Mouse (Mus musculus): Measurements from ENCODE around the gene Hand1. TPM values are rescaled to one million over a fixed set of nuclear protein-coding genes. Genes with fewer than 3 reads are reported as not detected.
"Not testable (repeated sequence)": the region's sequence is repeated elsewhere in the genome, so short reads cannot be mapped to it uniquely, and the experiment has no call there.

Gene Hand1
- total RNA-seq, 2 experiments from 2014 or later, result not detected

DNA sequence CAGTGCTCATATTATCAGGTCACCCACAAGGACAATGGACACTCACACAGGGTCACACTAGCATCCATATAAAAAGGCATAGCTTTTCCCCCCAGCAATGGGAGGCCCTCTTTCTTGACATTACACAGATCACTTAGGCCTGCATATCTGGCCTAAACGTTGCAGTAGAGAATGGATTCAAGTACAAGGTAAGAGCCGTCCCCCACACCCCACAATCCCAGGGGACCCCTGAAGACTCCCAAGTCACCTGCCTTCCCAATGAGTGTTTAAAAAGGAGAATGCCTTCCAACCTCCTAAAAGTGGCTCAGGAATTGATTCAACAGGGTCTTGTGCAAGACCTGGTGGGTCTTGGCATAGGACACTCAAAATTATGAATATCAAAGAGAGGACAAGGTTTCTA lies 2.7 kb upstream of the Hand1 start:
- intact Hi-C loops (cut with DNase I), result no loop called here
- no peak for DNase-seq (ENCODE audit: low spot score in 2 of 2)

DNA sequence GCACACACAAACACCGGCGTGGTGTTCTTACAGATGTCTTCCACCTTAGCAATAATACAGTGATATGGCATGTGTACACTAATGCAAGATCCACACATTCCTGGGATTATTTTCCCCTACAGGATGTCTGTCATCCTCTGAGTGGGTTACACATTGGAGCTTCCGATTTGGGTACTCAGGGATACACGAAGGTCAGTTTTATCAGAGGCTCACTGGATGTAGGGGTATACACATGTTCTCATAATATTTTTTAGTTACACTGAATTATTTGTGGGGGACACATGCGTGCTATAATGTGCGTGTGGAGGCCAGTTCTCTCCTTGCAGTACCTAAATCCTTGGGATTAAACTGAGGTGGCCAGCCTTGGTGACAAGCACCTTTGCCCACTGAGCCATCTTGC lies 1.4 kb upstream of the Hand1 start:
- intact Hi-C loops (cut with DNase I), result no loop called here
- no peak for DNase-seq (ENCODE audit: low spot score in 2 of 2)

DNA sequence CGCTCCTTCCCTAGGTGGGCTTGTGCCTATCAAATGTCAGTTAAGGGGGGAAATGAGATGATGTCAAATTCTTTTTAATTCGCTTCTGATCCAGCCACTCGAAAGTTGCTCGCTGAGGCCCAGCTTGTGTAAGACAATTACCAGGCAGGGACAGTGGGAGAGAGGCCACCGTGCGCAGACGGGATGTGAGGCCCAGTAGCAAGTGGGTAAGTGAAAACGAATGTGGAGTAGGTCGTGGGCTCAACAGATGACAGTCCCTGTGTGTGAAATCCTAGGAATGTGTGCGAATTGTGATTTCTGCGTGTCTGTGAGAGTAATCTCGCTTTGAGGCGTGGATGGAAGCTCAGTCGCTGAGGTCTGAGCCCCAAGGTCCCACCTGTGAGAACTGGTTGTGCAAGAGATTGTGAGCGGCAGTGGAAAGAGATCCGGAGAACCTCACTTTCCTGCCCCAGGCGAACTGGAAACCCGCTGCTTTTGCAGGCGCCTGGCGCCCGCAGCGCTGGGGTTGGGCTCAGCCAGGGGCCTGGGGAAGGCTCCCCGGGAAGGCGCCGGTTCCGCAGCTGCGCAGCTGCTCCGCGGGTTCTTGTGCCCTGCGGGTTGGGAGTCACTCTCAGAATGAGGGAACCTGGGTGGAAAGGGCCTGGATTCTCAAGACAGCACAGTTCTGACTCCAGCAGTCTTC lies 819 bp upstream of the Hand1 start:
- intact Hi-C loops (cut with DNase I), result no loop called here
- DNase-seq (ENCODE audit: low spot score in 2 of 2), result no peak

DNA sequence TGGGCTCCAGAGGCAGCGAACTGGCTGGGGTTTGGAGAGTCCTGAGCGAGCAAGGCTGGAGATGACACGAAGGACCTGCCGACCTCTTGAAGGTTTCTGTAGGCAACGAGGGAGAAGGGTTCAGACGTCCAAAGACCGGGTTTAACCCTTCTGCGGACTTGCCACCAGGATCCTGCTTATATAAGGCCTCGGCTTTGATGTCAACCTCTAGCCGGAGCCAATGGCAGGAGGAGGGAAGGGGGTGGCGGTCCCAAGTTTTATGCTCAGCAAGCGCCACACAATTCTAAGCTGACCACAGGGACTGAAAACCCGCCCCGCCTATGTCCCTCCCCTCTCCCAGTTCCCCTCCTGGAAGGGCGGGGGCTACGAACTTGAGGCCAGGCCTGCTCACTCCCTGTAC lies 757 bp downstream of the Hand1 start:
- intact Hi-C loops (cut with DNase I), result no loop called here
- DNase-seq (ENCODE audit: low spot score in 2 of 2), result no peak

DNA sequence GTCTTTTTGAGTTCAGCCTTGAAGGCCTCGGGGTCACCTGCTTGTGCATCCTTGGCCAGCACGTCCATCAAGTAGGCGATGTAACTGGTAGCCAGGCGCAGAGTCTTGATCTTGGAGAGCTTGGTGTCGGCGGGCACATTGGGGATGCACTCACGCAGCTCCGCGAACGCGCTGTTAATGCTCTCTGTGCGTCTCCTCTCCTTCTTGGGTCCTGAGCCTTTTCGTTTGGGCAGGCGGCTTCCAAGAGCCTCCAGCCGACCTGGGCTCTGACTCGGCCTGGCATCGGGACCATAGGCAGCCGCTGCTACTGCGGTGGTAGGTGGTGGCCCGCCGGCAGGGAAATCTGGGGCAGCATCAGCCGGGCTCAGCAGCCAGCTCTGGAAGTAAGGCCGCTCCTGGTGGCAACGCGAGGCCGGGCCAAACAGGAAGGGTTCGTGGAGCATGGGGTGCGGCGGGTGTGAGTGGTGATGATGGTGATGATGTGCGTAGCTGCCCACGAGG lies 1.3 kb downstream of the Hand1 start:
- intact Hi-C loops (cut with DNase I), result no loop called here
- no peak for DNase-seq (ENCODE audit: low spot score in 2 of 2)

DNA sequence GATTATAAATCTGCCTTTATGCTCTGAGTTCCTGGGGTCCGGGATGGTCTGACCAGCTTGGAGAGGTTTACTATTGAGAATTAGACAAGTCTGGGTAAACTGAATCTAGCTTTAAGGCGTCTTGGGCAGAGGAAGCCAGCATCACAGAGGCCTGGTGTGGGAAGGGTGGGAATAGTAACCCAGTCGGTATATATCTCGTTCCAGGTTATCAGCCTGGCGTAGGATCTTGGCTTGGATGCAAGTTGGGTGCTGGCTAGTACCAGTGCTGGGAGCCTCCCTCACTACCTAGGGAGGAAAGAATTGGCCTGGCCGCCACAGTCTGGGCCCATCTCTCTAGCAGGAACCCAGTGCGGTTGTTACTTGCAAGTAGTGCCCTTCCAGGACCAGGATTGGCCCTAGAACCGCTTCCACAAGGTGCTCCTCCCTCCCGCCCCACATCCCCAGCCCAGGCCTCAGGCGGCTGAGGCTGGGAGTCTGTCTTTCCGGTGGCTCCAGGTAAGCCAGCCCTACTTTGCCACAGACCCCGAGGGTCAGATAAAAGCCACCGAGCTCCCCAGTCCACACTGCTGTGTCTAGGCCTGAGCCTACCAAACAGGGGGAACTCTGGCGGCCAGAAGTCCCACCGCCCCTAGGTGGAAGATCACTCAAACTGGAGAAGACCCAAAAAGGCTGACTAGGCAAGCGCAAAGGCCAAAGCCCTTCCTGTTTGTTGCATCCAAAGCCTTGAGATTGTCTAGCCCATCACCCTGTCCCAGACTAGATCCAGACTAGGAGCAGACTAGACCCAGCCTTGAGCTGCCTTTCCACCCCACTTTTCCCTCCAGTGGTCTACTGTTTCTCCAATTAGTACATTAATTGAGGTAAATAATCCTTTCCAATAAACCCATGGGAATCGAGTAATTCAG lies 2.5 kb downstream of the Hand1 start:
- DNase-seq (ENCODE audit: low spot score in 2 of 2), result no peak
- intact Hi-C loops (cut with DNase I), result no loop called here

DNA sequence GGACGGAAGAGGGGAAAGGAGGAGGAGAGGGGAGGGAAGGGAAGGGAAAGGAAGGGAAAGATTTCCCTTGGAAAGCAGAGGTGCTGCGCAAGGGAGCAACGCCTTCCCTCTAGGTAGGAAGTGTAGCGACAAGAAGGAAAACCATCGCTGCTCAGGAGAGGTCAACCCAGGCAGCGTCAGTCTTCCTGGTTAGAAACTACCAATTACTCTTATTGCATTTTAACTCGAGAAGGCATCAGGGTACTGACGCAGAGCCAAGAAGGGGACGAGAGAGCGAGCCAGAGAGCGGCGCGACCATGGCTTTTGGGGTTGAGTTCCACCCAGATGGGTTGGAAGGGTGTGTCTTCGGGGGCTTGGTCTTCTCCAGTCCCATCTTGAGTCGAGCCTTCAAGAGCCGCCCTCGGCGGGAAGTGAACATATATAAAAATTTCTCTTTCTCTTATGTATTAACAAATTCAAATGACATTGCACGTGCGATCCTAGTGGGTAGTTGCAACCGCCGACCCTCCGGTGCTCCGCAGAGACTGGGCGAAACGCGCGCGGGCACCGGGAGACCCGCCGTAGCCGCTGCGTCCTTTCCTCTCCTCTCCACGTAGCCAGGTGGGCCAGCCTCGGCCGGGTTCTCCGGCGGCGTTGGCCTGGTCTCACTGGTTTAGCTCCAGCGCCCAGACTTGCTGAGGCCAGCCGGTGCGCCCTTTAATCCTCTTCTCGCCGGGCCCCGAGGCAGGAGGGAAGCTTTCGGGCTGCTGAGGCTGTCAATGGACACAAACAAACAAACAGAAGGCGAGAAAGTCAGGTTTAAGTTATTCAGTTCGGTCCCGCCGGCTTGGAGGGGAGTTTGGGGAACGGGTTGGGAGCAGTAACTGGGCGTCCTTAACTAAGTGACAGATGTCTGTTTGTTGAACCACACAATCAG lies 3.4 kb downstream of the Hand1 start:
- intact Hi-C loops (cut with DNase I), result no loop called here
- DNase-seq (ENCODE audit: low spot score in 2 of 2), result no peak

DNA sequence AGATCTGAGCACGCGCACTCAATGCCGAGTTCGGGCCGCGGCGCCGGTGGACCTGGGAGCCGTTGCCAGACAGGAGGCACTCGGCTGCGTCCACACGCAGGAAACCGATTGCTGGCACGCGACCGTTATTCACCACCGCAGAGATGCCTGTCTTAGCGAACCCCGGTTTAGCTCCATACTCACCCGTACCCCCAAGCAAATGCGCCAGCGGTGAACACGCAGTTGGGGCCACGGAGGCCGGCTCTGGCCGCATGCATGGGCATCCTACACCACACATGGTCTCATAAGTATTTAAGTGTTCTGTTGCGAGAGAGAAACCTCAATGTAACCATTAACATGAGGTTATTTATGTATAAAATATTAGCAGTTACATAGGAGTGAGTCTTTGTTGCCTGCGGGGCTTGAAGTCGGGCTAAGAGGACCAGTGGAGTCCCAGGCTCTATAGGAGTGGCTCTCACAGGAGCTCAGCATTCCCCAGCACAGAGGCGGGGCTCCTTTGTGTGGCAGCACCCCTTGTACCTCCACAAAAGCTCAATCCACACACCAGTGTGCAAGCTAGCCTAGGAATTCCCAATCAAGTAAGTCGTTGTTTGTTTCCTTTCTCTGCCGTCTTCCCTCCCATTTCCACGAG lies 4.6 kb downstream of the Hand1 start:
- intact Hi-C loops (cut with DNase I), result no loop called here
- no peak for DNase-seq (ENCODE audit: low spot score in 2 of 2)

DNA sequence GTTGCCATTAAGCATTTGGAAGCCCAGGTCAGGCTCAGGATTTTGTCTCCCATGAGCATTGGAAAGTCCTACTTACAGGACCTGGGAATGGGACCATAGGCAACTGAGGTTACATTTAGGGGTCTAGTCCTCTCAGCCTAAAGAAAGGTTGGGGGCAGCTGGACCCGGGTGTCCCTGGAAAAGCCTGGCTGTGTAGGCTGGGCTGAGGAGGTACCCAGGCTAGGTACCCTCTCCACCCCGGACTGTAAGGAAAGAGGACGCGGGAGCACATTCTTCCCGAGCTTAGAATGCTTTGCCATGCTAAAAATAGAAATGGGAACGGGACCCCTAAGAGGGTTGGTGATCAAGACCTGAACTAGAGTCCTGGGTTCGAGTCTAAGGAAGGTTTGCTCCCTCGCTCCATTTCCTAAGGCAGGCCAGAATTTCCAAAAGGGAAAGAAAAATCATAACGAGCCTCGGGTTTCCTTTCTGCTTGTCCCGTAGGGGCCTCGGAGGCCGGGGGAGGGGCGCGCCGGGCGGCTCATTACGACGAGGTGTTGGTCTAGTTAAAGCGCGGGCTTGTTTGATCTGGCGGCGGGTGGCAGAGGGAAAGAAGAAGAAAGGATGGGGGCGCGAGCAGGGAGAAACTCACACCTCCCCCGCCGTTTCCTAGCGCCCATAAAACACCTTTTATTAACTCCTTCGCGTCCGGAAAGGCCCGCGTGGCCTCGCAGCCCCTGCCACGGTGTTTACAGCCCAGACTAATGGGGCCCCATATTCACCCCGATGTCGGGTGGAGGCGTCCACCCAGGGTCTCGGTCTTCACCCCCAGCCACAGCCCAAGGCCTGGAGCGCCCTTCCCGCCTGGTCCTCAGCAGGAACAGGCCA lies 5.3 kb downstream of the Hand1 start:
- no peak for DNase-seq (ENCODE audit: low spot score in 2 of 2)
- intact Hi-C loops (cut with DNase I), result no loop called here

DNA sequence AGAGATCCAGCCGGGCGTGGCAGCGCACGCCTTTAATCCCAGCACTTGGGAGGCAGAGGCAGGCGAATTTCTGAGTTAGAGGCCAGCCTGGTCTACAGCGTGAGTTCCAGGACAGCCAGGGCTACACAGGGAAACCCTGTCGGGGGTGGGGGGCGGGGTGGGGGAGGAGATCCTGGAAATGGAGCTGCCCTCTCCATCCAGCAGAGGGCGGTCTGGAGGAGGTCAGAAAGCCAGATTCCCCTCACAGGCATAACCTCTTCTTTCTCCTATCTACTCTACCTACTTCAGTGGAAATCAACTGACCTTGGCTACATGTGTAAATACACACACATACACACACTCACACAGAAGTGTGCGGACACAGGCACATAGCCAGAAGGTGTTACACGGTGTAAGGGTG lies 7.4 kb downstream of the Hand1 start:
- intact Hi-C loops (cut with DNase I); DNase-seq (ENCODE audit: low spot score in 2 of 2): not testable (repeated sequence)

DNA sequence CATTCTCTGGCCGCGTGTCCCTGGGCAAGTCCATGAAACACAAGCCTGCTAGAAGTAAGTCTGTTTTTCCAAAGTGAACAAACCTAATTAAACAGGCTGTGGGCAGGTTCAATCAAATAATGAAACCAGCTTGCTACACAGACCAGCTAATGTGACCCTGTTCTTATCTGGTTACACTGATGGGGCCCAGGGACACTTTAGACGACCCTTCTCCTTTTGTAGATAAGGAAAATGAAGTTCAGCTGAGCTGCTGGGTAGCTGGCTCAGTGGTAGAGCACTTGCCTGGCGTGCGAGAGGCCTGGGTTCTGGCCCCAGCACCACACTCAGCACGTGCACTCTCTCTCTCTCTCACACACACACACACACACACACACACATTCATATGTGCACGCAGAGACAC lies 8.9 kb downstream of the Hand1 start:
- no peak for DNase-seq (ENCODE audit: low spot score in 2 of 2)
- intact Hi-C loops (cut with DNase I), result no loop called here

DNA sequence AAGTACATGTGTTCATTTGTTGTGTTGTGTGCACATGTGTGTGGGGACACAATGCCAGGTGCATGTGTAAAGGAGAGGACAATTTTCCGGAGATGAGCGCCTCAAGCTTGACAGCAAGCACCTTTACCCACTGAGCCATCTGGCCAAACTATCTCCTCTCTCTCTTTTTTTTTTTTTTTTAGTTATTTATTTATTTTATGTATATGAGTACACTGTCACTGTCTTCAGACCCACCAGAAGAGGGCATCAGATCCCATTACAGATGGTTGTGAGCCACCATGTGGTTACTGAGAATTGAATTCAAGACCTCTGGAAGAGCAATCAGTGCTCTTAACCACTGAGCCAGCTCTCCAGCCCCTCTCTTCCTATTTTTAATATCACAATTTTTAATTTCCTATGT lies 9.5 kb downstream of the Hand1 start:
- intact Hi-C loops (cut with DNase I); DNase-seq (ENCODE audit: low spot score in 2 of 2): not testable (repeated sequence)

DNA sequence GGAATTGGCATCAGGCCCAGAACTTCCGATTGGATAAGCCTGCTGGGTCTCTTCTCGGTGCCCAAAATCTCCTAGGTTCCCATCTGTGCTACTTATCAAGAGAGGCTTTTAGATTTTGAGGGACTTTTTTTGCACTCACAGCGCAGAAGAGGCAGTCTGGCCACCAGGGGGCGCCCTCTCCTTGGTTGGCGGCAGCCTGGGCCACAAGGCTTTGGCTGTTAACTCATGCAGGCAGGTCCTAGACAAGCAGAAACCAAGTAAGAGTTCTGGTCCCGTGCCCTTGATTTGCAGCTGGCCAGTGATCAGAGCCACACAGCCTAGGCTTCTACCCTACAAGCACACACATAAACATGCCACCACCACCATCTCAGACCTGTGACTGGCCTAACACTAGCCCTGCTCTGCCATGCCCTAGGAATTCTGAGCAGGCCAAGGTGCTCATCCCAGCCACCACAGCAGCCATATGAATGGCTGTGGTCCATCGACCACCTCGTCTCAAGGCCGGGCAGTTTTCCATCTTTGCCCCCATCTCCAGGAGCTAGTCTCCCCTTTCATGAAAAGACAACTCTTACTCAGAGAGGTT lies 12.5 kb downstream of the Hand1 start:
- peak; percentile 58 to 62 for DNase-seq (ENCODE audit: low spot score in 2 of 2)

DNA sequence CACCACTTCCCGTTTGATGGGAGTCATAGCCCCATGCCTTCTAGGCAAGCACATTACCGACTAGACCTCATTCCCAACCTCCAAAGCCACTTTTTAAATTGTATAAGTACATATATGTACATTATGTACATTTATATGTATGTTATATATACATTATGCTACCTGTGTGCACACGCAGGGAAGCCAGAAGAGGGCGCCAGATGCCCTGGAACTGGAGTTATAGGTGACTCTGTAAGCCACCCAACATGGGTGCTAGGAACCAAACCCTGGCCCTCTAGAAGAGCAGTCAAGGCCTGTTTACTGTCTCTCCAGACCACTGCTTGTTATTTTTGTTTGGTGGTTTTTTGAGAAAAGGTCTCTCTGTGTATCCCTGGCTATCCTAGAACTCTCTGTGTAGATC lies 14.4 kb downstream of the Hand1 start:
- intact Hi-C loops (cut with DNase I), result no loop called here
- no peak for DNase-seq (ENCODE audit: low spot score in 2 of 2)

More for the DNA sequence above, 12.5 kb downstream of the Hand1 start:
- intact Hi-C loops (cut with DNase I), result loop anchor here (1.0 kb wide), 1 partner anchor 114 kb away; no protein-coding TSS in a partner anchor

DNA sequence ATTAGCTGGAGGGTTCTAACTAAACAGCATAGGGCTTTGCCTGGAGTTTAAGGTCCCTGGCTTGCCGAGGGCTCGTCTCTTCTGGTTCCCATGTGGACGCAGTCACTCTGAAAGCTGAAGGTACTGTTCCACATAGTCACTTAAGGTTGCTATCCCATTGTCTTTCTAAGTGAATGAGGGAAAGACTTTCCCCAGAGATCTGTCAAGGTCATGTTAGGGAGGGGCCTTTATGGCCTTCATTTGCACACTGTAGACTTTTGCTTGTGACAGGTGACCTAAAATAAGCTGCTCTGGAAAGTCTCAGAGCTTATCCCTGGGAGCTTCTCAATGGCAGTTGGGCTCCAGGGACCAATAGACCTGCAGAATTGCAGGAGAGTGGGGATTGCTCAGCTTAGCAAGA lies 19.0 kb downstream of the Hand1 start:
- intact Hi-C loops (cut with DNase I), result no loop called here
- DNase-seq (ENCODE audit: low spot score in 2 of 2), result no peak

DNA sequence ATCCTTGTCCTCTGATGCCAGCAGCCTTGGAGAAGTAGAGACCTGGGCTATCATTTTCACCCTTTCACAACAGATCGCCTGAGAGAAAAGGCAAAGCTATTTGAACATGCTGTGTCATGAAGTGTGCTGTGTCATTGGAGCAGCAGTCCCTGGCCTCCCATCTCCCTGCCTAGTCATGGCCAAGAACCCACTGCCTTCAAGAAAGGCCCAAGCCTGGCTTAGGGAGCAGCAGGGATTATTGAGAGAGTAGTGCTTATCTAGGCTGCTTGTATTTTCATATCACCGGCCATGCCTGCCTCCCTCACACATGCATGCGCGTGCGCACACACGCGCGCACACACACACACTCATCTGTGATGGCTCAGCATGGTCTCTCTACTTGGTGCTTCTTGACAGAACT lies 20.4 kb downstream of the Hand1 start:
- no peak for DNase-seq (ENCODE audit: low spot score in 2 of 2)
- intact Hi-C loops (cut with DNase I), result no loop called here

DNA sequence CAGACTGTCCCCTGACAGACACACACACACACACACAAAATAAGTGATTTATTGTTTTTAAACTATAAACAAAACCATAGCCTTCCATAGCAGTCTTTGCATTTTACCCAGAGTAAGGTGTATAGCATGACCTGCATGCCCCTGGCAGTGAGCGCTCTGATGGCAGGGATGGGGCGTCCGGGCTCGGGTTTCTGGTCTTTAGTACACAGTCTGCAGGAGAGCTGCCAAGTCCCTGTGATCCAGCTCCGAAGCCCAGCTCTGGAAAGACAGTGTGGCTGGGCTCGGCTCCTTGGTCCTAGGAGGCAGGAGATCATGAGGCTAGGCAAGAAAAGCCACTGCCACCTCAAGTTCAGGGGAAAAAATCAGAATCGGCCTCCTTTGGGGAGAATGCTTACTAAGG lies 21.6 kb downstream of the Hand1 start:
- intact Hi-C loops (cut with DNase I), result no loop called here
- no peak for DNase-seq (ENCODE audit: low spot score in 2 of 2)

DNA sequence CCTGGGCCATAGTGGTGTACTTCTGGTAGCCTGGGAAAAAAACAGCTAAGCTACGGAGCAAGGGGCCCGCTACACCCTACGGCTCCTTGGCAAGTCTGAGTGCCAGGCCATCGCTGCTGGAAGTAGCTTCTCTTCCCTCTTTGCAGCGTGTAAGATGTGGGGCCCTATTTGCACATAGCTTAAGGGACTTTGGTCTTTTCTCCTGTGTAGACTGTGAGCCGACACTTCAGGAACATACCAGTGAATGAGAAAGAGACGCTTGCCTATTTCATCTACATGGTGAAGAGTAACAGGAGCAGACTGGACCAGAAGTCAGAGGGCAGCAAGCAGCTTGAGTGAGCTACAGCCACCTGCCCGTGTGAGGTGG lies 22.9 kb downstream of the Hand1 start:
- intact Hi-C loops (cut with DNase I), result no loop called here
- DNase-seq (ENCODE audit: low spot score in 2 of 2), result no peak
